Mouse (Mus musculus): ENCODE results near the gene Snn.

DNA sequence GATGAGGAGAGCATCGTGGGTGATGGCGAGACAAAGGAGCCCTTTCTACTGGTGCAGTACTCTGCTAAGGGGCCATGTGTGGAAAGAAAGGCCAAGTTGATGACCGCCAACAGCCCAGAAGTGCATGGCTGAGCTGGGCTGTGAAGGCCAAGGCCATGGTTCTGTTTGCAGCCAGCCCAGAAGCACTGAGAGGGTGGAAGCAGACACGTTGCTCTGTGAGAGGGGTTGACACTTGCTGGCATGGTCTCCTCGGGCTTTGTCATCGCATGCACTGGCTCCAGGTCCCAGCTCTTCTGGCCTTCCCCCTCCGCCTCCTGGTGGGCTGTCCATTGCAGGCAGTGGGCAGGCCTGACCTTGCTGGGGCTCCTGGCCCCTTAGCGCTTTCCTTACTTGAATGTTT lies 11.7 kb downstream of the Snn start:
- TF ChIP-seq CTCF (IDR thresholded peaks at IDR 0.05; ENCODE audit: low read depth, low read length) (no peak), EP300 (IDR thresholded peaks at IDR 0.05; ENCODE audit: insufficient read depth, low read depth, low read length) (no peak), POLR2A (IDR thresholded peaks at IDR 0.05; ENCODE audit: insufficient read depth, low read length) (no peak)

All from ES-Bruce4 (cell line).